Mouse (Mus musculus) kidney, postnatal 0 days (tissue): ENCODE results near the gene Usp38. TPM values are rescaled to one million over a fixed set of nuclear protein-coding genes. Genes with fewer than 3 reads are reported as not detected.

Experiments used
- ATAC-seq: fragments of 200-750 bp; cut with Nextera tagmentation; replicated peaks from 2 replicates; pipeline ENCODE4 v1.8.0; 2017; ENCODE audit warnings: low read depth, moderate number of reproducible peaks, moderate TSS enrichment, moderate library complexity; ENCODE audit not compliant: low FRiP score
- DNase-seq: peaks from one replicate; pipeline ENCODE4 v3.0.0-alpha.2; 2016; ENCODE audit warnings: low spot score
- H3K27ac ChIP-seq: fragments of 300-500 bp; sonication (generic); 2 replicates; pipeline ENCODE4 v1.5.1; 2014; ENCODE audit warnings: mild to moderate bottlenecking
- H3K27me3 ChIP-seq: fragments of 300-500 bp; sonication (generic); 2 replicates; pipeline ENCODE4 v1.6.1; 2014; ENCODE audit warnings: low read length, mixed read lengths; ENCODE audit not compliant: insufficient read depth
- H3K36me3 ChIP-seq: fragments of 300-500 bp; sonication (generic); 2 replicates; pipeline ENCODE4 v1.6.1; 2014; ENCODE audit warnings: low read length, mixed read lengths; ENCODE audit not compliant: insufficient read depth
- H3K4me1 ChIP-seq: fragments of 300-500 bp; sonication (generic); replicated peaks from 2 replicates; pipeline ENCODE4 v1.6.1; 2014; ENCODE audit warnings: antibody characterized with exemption, low read length, mixed read lengths; ENCODE audit not compliant: insufficient read depth
- H3K4me2 ChIP-seq: fragments of 300-500 bp; sonication (generic); 2 replicates; pipeline ENCODE4 v1.6.1; 2014; ENCODE audit warnings: mild to moderate bottlenecking, low read length, moderate library complexity, mixed read lengths
- H3K4me3 ChIP-seq: fragments of 300-500 bp; sonication (generic); replicated peaks from 2 replicates; pipeline ENCODE4 v1.5.1; 2014; ENCODE audit warnings: low read depth, low read length
- H3K9ac ChIP-seq: fragments of 300-500 bp; sonication (generic); 2 replicates; pipeline ENCODE4 v1.6.1; 2014; ENCODE audit warnings: low read depth, low read length
- H3K9me3 ChIP-seq: fragments of 300-500 bp; sonication (generic); replicated peaks from 2 replicates; pipeline ENCODE4 v1.6.1; 2016; ENCODE audit warnings: low read length, inconsistent platforms, mixed read lengths
- CTCF ChIP-seq: IDR thresholded peaks from 2 replicates; pipeline ENCODE4 v1.5.1; 2016; ENCODE audit warnings: antibody characterized with exemption, low read depth, mild to moderate bottlenecking, moderate library complexity
- WGBS: fragments of 180-500 bp; shearing (Covaris S2); extraction: QIAGEN DNeasy Blood & Tissue Kit; methylation state at CpG from one replicate; pipeline ENCODE4 v1.1.7; 2014; 5-methylcytosine and 5-hydroxymethylcytosine counted together
- polyA plus RNA-seq: library from polyadenylated mRNA; unstranded; fragments of >200 nt; fragmentation: Nextera tagmentation; extraction: Ambion mirVana; gene quantifications from 2 replicates; pipeline ENCODE4 v1.2.1, GENCODE M21; 2015

The Usp38 gene
- polyA plus RNA-seq, 1 experiment from 2014 or later = 15.8 TPM

DNA sequence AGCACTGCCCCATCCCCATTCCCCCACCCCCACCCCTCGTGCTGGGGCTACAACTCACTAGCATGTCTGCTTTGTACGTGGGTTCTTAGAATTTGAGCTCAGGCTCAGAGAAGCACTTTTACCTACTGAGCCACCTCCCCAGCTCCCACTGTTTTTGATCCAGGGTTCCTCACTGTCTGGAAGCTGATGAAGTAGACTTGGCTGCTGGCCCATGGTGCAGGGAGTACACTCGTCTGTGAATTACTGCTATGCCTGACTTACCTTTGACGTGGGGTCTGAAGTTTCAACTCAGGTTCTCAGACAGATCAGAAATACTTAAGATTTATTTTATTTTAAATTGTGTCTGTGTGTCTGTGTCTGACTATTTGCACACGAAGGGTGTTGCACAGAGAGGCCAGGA lies 57.0 kb downstream of the Usp38 start:
- Histone ChIP-seq H3K4me2 (no peak overlapping the region), H3K4me3 (no peak overlapping the region), H3K4me1 (no peaks in the 10 kb centered on the region), H3K9me3 (peaks cover 3% of the 10 kb centered on the region; the same call in 1 of the 2 replicates), H3K9ac (no peak overlapping the region), H3K27ac (no peak overlapping the region), H3K27me3 (no peaks in the 10 kb centered on the region), H3K36me3 (no peaks in the 10 kb centered on the region)
- no peak for ATAC-seq
- DNase-seq = no peak
- WGBS = 34% methylated on average over 5 of the region's 5 CpGs
- TF ChIP-seq CTCF = no peak

DNA sequence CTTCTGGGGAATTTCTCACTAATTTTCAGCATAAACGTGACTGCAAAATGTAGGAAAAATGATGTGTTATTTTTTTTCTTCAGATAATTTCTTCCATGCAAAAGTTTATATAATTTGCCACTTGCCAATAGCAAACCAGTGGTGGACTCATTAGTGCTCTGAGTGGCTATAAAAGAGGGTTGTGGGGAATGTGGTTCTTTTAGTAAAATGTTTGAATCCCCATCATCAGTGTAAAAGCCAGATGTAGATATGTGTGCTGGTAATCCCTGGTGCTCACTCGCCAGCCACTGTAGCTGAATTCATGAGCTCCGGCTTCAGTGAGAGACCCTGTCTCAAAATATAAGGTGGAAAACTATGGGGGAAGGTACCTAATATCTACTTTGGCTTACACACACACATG lies 61.8 kb downstream of the Usp38 start:
- Histone ChIP-seq H3K9ac (no peak overlapping the region), H3K27ac (no peak overlapping the region), H3K4me2 (no peak overlapping the region), H3K27me3 (no peaks in the 10 kb centered on the region), H3K36me3 (no peaks in the 10 kb centered on the region), H3K4me3 (no peak overlapping the region), H3K9me3 (peaks cover 3% of the 10 kb centered on the region; the same call in 1 of the 2 replicates), H3K4me1 (0 out of 2 replicates have a peak, but pooled peaks cover 4% of the 10 kb centered on the region)
- ATAC-seq = no peak
- no peak for DNase-seq
- no peak for TF ChIP-seq CTCF
- WGBS = 83% methylated on average over 3 of the region's 3 CpGs

DNA sequence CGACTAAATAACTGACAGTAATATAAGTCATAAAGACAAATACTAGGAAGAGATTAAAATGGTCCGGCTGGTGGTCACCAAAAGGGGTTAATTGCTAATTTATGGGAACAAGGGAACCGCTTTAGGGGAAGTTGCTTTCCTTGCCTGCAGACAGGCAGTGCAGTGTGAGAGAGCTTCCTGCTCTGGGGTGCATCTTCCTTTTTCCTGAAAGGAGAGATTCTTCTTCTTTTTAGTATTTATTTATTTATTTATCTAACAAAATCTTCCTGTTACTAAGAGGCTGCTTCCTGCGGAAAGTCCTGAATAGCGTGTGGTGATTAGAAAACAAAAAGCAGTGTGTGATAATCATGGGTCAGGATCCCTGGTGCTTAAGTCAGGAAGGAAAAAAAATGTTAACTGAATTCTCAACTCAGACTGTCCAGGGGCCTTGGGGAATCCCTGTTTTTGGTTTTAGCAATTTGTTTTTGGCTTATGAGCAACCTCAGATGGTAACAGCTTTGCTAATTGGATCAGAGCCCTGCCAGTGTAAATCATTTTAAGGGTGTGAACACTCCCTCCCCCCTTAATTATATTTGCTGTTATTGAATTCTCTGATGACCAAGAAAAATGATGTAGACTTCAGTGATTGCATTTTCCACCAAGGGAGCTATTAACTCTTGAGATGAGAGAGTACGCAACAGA lies 62.4 kb downstream of the Usp38 start:
- peak; percentile 77 for DNase-seq
- 34% methylated on average over 6 of the region's 6 CpGs for whole genome bisulfite sequencing
- no peaks in the 10 kb centered on the region for H3K36me3 ChIP-seq
- 0 out of 2 replicates have a peak, but pooled peaks cover 4% of the 10 kb centered on the region for H3K4me1 ChIP-seq
- no peak for ATAC-seq
- no peak for TF ChIP-seq CTCF
- no peak overlapping the region for H3K4me3 ChIP-seq
- no peak overlapping the region for H3K27ac ChIP-seq
- H3K9me3 ChIP-seq = peaks cover 3% of the 10 kb centered on the region; the same call in 1 of the 2 replicates
- no peaks in the 10 kb centered on the region for H3K27me3 ChIP-seq
- H3K9ac ChIP-seq = no peak overlapping the region
- H3K4me2 ChIP-seq = no peak overlapping the region

- H3K4me1 ChIP-seq = 0 out of 2 replicates have a peak, but pooled peaks cover 4% of the 10 kb centered on the region
- H3K36me3 ChIP-seq = no peaks in the 10 kb centered on the region
- H3K9me3 ChIP-seq = no peaks in the 10 kb centered on the region
- no peak for TF ChIP-seq CTCF
- H3K4me2 ChIP-seq = no peak overlapping the region
- DNase-seq = peak; percentile 57
- WGBS = 56% methylated on average over 7 of the region's 7 CpGs
- no peak overlapping the region for H3K27ac ChIP-seq
- H3K4me3 ChIP-seq = no peak overlapping the region
- no peaks in the 10 kb centered on the region for H3K27me3 ChIP-seq
- no peak overlapping the region for H3K9ac ChIP-seq
- ATAC-seq = no peak
Observed at GRCm38 (mm10) chr8:80948405-80949183, 66.1 kb downstream of the Usp38 start.

- Histone ChIP-seq H3K4me1 (no peaks in the 10 kb centered on the region), H3K27me3 (no peaks in the 10 kb centered on the region), H3K27ac (no peak overlapping the region), H3K9me3 (no peaks in the 10 kb centered on the region), H3K36me3 (no peaks in the 10 kb centered on the region), H3K9ac (no peak overlapping the region), H3K4me3 (no peak overlapping the region), H3K4me2 (no peak overlapping the region)
- TF ChIP-seq CTCF = no peak
- ATAC-seq = no peak
- WGBS = 85% methylated on average over 3 of the region's 3 CpGs
- DNase-seq = no peak
Observed at GRCm38 (mm10) chr8:80943742-80944141, 71.0 kb downstream of the Usp38 start.

- Histone ChIP-seq H3K27ac (no peak overlapping the region), H3K9ac (no peak overlapping the region), H3K4me1 (no peaks in the 10 kb centered on the region), H3K4me3 (no peak overlapping the region), H3K36me3 (no peaks in the 10 kb centered on the region), H3K9me3 (no peaks in the 10 kb centered on the region), H3K27me3 (no peaks in the 10 kb centered on the region), H3K4me2 (no peak overlapping the region)
- no peak for TF ChIP-seq CTCF
- ATAC-seq = no peak
- DNase-seq = no peak
- WGBS = 89% methylated on average over 3 of the region's 3 CpGs
Observed at GRCm38 (mm10) chr8:80941621-80942020, 73.1 kb downstream of the Usp38 start.
